Mouse (Mus musculus) lung, adult 2 months (tissue): ENCODE data around the gene Pomgnt1.

Experiments
- CTCF ChIP-seq: fragments of 200-500 bp; IDR thresholded peaks from 2 replicates; pipeline ENCODE4 v1.5.1; 2011; ENCODE audit warnings: mild to moderate bottlenecking, low read length, control low read depth; ENCODE audit not compliant: insufficient read depth
- POLR2A ChIP-seq: fragments of 200-500 bp; IDR thresholded peaks from 2 replicates; pipeline ENCODE4 v1.6.1; 2011; ENCODE audit warnings: low read depth, mild to moderate bottlenecking, control low read depth, low read length, borderline replicate concordance; ENCODE audit errors: extremely low read depth

- TF ChIP-seq POLR2A: no peak
- TF ChIP-seq CTCF: peak; percentile 33; the same call in 1 of the 2 replicates
These were observed 11.3 kb downstream of the Pomgnt1 start for GRCm38 (mm10) chr4:116134990-116135389.
